Mouse (Mus musculus) liver, embryonic 11.5 days (tissue): ENCODE measurements around the gene Setd2. TPM values are rescaled to one million over a fixed set of nuclear protein-coding genes. Genes with fewer than 3 reads are reported as not detected.

ENCODE experiments used
- ATAC-seq: fragments of 200-750 bp; cut with Nextera tagmentation; replicated peaks from 2 replicates; pipeline ENCODE4 v1.8.0; 2017; ENCODE audit warnings: moderate number of reproducible peaks, mild to moderate bottlenecking, moderate TSS enrichment, moderate library complexity; ENCODE audit not compliant: low FRiP score
- DNase-seq: peaks from one replicate; pipeline ENCODE4 v3.0.0-alpha.2; 2017; ENCODE audit warnings: low spot score
- H3K27ac ChIP-seq: fragments of 300-500 bp; sonication (generic); 2 replicates; pipeline ENCODE4 v1.5.1; 2014; ENCODE audit warnings: mild to moderate bottlenecking, low read depth, low read length, control low read depth
- H3K27me3 ChIP-seq: fragments of 300-500 bp; sonication (generic); replicated peaks from 2 replicates; pipeline ENCODE4 v1.6.1; 2014; ENCODE audit warnings: low read length, mixed read lengths; ENCODE audit not compliant: control insufficient read depth, insufficient read depth
- H3K36me3 ChIP-seq: fragments of 300-500 bp; sonication (generic); 2 replicates; pipeline ENCODE4 v1.6.1; 2014; ENCODE audit warnings: mild to moderate bottlenecking, low read length, moderate library complexity, mixed read lengths; ENCODE audit not compliant: control insufficient read depth, insufficient read depth
- H3K4me1 ChIP-seq: fragments of 300-500 bp; sonication (generic); replicated peaks from 2 replicates; pipeline ENCODE4 v1.6.1; 2014; ENCODE audit warnings: low read length, mixed read lengths; ENCODE audit not compliant: control insufficient read depth, insufficient read depth
- H3K4me2 ChIP-seq: fragments of 300-500 bp; sonication (generic); 2 replicates; pipeline ENCODE4 v1.6.1; 2014; ENCODE audit warnings: mild to moderate bottlenecking, control low read depth, moderate library complexity
- H3K4me3 ChIP-seq: fragments of 300-500 bp; sonication (generic); 2 replicates; pipeline ENCODE4 v1.5.1; 2014; ENCODE audit warnings: low read depth, low read length, control low read depth
- H3K9ac ChIP-seq: fragments of 300-500 bp; sonication (generic); 2 replicates; pipeline ENCODE4 v1.6.1; 2014; ENCODE audit warnings: low read depth, low read length, control low read depth
- H3K9me3 ChIP-seq: fragments of 300-500 bp; sonication (generic); 2 replicates; pipeline ENCODE4 v1.6.1; 2016; ENCODE audit warnings: low read length, inconsistent platforms, mixed read lengths; ENCODE audit not compliant: control insufficient read depth
- WGBS: fragments of 180-500 bp; shearing (Covaris S2); extraction: QIAGEN DNeasy Blood & Tissue Kit; methylation state at CpG from one replicate; pipeline ENCODE4 v1.1.7; 2014; 5-methylcytosine and 5-hydroxymethylcytosine counted together
- polyA plus RNA-seq: library from polyadenylated mRNA; unstranded; fragments of >200 nt; fragmentation: Nextera tagmentation; extraction: Ambion mirVana; gene quantifications from 2 replicates; pipeline ENCODE4 v1.2.1, GENCODE M21; 2014

Gene Setd2
- polyA plus RNA-seq, 1 experiment from 2014 or later: 44.9 TPM

GRCm38 (mm10) chr9:110642812-110643524 lies 110.6 kb downstream of the Setd2 start:
- DNase-seq (no peak), ATAC-seq (no peak)
- 60% methylated on average over 5 of the region's 5 CpGs for WGBS
- no peak overlapping the region for H3K4me2 ChIP-seq
- H3K27me3 ChIP-seq: no peaks in the 10 kb centered on the region
- H3K9ac ChIP-seq: no peak overlapping the region
- peaks cover 16% of the 10 kb centered on the region for H3K4me1 ChIP-seq
- H3K36me3 ChIP-seq: peaks cover 2% of the 10 kb centered on the region; the same call in 1 of the 2 replicates
- H3K27ac ChIP-seq: no peak overlapping the region
- no peak overlapping the region for H3K4me3 ChIP-seq
- no peaks in the 10 kb centered on the region for H3K9me3 ChIP-seq

GRCm38 (mm10) chr9:110643787-110644186 lies 111.4 kb downstream of the Setd2 start:
- no peak overlapping the region for H3K27ac ChIP-seq
- no peak for DNase-seq

GRCm38 (mm10) chr9:110644295-110644694 lies 111.9 kb downstream of the Setd2 start:
- Histone ChIP-seq H3K27ac (0 out of 2 replicates have a peak overlapping the region, but pooled peaks have one; percentile 24), H3K9me3 (no peaks in the 10 kb centered on the region), H3K4me2 (no peak overlapping the region), H3K27me3 (no peaks in the 10 kb centered on the region), H3K4me3 (no peak overlapping the region), H3K36me3 (peaks cover 2% of the 10 kb centered on the region; the same call in 1 of the 2 replicates), H3K9ac (no peak overlapping the region), H3K4me1 (peaks cover 23% of the 10 kb centered on the region)
- 76% methylated on average over 10 of the region's 10 CpGs for WGBS
- DNase-seq (no peak), ATAC-seq (no peak)

More at GRCm38 (mm10) chr9:110643787-110644186, 111.4 kb downstream of the Setd2 start:
- ATAC-seq: no peak
- Histone ChIP-seq H3K36me3 (peaks cover 2% of the 10 kb centered on the region; the same call in 1 of the 2 replicates), H3K4me3 (no peak overlapping the region), H3K4me2 (no peak overlapping the region), H3K9me3 (no peaks in the 10 kb centered on the region), H3K27me3 (no peaks in the 10 kb centered on the region), H3K4me1 (peaks cover 19% of the 10 kb centered on the region), H3K9ac (no peak overlapping the region)
- WGBS: 62% methylated on average over 9 of the region's 9 CpGs

GRCm38 (mm10) chr9:110645219-110645618 lies 112.8 kb downstream of the Setd2 start:
- DNase-seq (no peak), ATAC-seq (peak; percentile 64)
- 40% methylated on average over 9 of the region's 9 CpGs for WGBS
- Histone ChIP-seq H3K9me3 (no peaks in the 10 kb centered on the region), H3K36me3 (peaks cover 2% of the 10 kb centered on the region; the same call in 1 of the 2 replicates), H3K4me3 (peak overlapping the region; percentile 17; the same call in 1 of the 2 replicates), H3K4me2 (peak overlapping the region; percentile 53), H3K27me3 (no peaks in the 10 kb centered on the region), H3K9ac (no peak overlapping the region), H3K4me1 (peaks cover 23% of the 10 kb centered on the region), H3K27ac (no peak overlapping the region)

- no peak overlapping the region for H3K4me2 ChIP-seq
These were observed 117.4 kb downstream of the Setd2 start for GRCm38 (mm10) chr9:110649775-110650174.

GRCm38 (mm10) chr9:110651931-110652722 lies 119.7 kb downstream of the Setd2 start:
- Histone ChIP-seq H3K4me2 (peak overlapping the region; percentile 99), H3K27me3 (peaks cover 7% of the 10 kb centered on the region; the same call in 1 of the 2 replicates), H3K4me1 (peaks cover 33% of the 10 kb centered on the region), H3K4me3 (peak overlapping the region; percentile 74), H3K27ac (no peak overlapping the region), H3K36me3 (no peaks in the 10 kb centered on the region), H3K9me3 (no peaks in the 10 kb centered on the region), H3K9ac (peak overlapping the region; percentile 20; the same call in 1 of the 2 replicates)
- ATAC-seq: no peak
- 26% methylated on average over 13 of the region's 13 CpGs for WGBS
- no peak for DNase-seq

More at GRCm38 (mm10) chr9:110649775-110650174, 117.4 kb downstream of the Setd2 start:
- Histone ChIP-seq H3K4me1 (peaks cover 35% of the 10 kb centered on the region), H3K36me3 (no peaks in the 10 kb centered on the region), H3K27me3 (peaks cover 7% of the 10 kb centered on the region; the same call in 1 of the 2 replicates), H3K9me3 (no peaks in the 10 kb centered on the region), H3K9ac (no peak overlapping the region), H3K27ac (no peak overlapping the region), H3K4me3 (no peak overlapping the region)
- DNase-seq (no peak), ATAC-seq (no peak)

GRCm38 (mm10) chr9:110652963-110653654 lies 120.7 kb downstream of the Setd2 start:
- peaks cover 7% of the 10 kb centered on the region; the same call in 1 of the 2 replicates for H3K27me3 ChIP-seq
- no peaks in the 10 kb centered on the region for H3K9me3 ChIP-seq
- 14% methylated on average over 14 of the region's 14 CpGs for WGBS
- H3K4me1 ChIP-seq: peaks cover 39% of the 10 kb centered on the region
- DNase-seq: no peak
- peak overlapping the region; percentile 99 for H3K4me2 ChIP-seq
- H3K27ac ChIP-seq: 0 out of 2 replicates have a peak overlapping the region, but pooled peaks have one; percentile 36
- H3K4me3 ChIP-seq: peak overlapping the region; percentile 74
- no peak for ATAC-seq
- no peaks in the 10 kb centered on the region for H3K36me3 ChIP-seq
- peak overlapping the region; percentile 71 for H3K9ac ChIP-seq
